Mouse (Mus musculus) cerebellum, adult 18-20 months (tissue): ENCODE results near the gene Gm20441.
A peak's percentile ranks its signal among the peaks of the same experiment; 100 is the strongest.

ENCODE experiments used
- DNase-seq, 2 experiments: peaks; one replicate each; pipeline ENCODE4 v3.0.0; 2021

Gene Gm20441

DNA sequence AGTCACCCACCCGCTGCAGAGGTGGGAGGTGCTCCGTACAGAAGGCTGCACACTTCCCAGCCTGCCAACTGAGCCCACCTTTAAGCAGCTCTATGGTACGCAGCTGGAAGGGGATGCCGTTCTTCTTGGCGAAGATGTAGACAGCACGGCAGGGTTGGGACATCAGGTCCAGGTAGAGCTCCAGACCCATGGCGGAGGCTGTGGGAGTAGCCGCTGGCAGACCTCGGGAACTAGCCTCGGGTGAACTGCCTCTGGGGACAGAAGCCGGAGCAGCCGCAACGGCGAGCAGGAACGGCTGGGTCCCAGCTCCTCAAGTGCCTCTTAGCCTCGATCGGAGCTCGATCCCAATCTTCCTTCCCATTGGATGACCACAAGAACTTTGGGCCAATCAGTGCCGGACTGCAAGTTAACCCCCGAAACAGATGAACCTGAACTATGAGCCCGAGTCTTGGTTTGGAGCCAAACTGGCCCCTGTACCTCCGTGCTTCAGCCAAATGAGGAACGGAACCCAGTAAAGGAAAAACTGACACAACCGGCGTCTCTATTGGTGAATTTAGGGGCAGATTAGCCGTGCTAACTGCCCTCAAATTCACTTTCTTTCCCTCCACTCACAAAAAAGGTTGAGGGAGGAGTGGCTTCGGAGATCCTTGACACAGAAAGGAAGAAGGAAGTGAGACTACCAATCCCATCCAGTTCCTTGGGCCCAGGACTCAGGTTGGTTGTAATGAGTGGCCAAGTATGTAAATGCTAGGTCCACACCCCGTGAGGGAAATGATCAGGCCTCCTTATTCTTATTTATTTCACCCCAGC lies at the start of gene Gm20441, which contains the start of gene Gstt3:
Gene Gm20441, minus strand, starts transcription at position 186 of the 810 bp plus-strand sequence.
Gene Gstt3, minus strand, starts transcription at position 646 of the 810 bp plus-strand sequence.
- no peak for DNase-seq

DNA sequence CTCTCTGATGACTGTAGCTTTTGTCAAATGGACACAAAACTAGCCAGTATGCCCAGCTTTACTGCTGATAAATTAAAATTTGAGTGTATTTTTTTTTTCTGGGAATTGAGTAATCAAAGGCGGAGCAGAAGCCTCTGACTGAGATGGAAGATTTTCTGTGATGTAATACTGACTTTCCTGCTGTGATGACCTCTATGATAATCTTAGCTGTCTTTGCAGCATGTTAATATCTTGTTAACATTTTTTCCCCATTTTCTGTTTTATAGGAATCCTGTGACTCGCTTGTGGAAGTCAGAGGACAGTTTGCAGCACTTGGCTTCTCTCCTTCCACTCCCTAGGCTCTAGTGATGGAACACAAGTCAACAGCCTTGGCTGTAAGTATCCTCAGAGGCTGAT lies 49.5 kb upstream of the Gm20441 start:
- DNase-seq = no peak

DNA sequence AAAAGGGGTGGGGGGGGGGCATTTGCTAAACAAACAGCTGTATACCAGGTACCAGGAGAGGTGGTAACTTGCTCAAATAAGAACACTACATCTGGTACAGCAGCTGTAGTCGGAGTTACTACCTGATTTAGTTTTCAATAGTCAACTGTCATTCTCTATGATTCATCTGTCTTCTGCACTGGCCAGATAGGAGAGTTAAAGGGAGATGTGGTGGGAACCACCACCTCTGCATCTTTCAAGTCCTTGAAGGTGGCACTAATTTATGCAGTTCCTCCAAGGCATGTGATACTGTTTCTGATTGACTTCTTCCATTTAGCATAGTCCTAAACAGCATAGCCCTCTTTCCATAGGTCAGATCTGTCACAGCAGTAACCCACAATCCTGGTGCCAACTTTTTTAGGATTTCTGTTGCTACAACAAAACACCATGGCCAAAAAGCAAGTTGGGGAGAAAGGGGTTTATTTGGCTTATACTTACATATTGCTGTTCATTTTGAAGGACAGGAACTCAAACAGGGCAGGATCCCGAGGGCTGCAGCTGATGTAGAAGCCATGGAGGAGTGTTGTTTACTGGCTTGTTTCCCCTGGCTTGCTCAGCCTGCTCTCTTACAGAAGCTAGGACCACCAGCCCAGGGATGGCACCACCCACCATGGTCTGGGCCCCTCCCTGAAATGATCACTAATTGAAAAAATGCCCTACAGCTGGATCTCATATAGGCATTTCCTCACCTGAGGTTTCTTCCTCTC lies 48.9 kb upstream of the Gm20441 start:
- DNase-seq = no peak

DNA sequence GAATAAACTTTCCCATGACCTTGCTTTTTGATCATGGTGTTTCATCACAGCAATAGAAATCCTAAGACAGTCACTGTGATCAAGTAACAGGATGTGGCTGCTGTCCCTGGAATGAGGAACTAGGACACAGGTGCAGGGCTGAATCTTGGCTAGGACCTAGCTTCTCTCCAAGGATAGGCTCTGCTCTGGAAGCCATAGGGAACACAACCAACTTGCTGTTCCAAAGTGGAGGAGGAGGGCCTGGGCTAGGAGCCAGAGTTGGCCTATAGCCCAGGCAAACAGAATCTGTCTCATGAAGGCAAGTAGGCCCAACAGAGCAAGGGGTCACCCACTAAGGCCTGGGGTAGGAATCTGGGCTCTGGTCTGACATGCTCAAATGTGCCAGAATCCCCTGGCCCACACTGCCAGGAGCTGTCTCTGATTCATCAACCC lies 47.8 kb upstream of the Gm20441 start:
- peak; percentile 81 to 82 for DNase-seq

DNA sequence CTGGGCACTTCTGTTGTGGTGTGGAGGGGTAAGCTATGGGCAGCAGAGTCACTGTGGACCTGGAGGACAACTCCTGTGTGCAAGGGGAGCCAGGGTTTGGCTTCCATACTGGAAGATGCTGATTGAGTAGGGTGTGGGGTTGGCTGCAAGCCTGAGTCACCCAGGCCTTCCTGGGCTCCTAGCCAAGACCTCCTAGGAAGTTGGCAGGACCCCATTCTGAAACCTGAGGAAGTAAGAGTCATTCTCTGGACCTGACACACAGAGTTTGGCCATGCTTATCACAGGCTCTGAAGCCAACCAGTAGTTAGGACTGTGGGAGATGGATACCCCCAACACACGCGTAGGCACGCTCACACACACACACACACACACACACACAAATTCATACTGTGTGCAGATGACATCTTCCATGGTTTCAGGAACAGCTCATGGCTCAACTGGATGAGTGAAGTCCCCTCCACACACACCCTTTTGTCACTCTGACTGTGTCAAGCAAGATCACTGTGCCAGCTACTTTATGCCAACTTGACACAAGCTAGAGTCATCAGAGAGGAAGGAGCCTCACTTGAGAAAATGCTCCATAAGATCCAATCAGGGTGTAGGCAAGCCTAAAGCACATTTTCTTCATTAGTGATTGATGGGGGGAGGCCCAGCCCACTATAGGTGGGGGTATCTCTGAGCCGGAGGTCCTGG lies 47.1 kb upstream of the Gm20441 start:
- DNase-seq = peak in 1 of 2 experiments; percentile 53

DNA sequence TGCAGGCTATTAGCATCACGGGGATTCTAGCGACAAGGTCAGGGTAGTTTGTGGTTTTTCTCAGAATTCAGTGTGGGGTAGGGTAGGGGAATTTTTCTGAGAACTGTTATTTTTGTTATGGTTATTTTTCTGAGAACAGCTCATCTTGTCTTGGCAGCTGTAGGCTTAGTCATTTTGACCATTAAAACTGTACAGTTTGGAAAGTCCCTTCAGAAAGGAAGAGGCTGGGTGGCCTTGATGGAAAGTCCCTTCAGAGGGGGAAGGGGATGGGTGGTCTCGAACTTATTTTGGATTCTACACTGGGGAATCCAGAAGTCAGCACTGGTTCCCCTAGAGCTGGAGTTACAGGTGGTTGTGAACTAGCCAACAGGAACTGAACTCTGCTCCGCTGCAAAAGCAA lies 43.8 kb upstream of the Gm20441 start:
- no peak for DNase-seq

DNA sequence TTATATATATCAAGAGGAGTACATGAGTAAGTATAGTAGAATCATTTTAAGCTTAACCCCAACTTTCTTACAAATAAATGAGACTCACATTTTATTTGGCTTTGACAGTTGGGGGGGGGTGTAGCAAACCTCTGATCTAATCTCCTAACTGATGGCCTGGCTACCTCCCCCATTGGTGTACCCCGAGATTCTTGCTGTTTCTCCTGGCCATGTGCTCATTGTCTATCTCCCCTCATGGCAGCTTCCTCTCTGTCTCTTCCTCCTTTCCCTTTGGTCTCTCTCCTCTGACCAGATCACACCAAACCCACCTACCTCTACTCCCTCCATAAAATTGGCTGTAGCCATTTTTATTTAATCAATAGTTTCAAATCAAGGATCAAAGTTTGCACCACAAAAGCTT lies 43.0 kb upstream of the Gm20441 start:
- no peak for DNase-seq

DNA sequence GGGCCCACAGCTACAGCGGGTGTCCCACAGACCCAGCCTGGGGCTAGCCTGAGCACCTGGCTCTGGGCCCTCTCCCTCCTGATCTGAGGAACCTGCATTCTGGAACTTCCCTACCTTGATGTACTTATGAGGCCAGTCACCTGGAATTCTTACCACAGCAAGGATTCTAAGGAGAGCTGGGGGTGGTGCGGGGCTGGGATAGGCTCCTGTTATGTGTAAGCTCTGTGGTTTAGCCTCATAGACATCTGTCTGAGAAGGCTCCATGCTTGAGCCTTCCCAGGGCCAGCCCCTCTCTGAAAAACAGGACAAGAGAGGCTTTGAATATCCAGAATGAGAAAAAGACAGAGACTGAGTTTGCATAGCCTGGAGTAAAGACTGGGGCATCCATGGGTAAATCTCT lies 41.7 kb upstream of the Gm20441 start, which contains the start of gene Gstt4:
Gene Gstt4, minus strand, starts transcription at position 101 of the 400 bp plus-strand sequence.
- no peak for DNase-seq

DNA sequence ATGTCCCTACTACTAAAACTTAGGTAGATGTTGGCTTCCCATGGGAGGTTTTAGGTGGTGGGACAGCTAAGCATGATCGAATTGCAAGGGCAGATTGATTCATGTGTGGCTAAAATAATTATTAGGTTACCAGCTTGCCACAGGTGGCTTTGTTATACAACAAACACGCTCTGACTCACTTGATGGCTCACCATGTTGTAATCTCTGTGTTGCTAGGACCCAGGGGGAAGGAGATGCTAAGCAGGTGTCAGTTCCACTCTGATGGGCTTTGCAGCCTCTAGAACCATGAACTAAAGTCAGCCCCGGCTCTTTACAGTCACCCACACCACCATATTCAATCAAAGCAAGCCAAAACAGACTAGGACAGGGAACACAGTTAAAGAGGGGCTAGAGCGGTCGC lies 39.1 kb upstream of the Gm20441 start:
- DNase-seq = no peak

DNA sequence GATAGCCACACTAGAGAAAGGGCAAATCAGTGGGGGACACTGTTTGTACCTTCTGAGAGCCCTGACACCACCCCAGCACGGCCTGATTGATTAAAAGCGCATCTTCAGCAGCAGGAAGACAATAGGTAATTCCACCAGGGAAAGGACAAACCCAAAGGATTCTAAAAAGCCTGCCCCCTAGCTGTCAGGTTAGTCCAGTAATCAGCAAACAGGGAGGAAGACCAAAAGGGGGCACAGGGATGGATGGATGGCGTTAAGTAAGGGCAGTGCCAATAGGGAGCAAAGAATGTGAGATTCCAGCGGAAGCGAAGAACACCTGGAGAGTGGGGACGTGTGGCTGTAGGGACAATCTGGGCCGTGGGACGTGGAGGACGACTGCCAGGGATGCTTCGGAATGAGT lies 37.9 kb upstream of the Gm20441 start:
- DNase-seq = no peak

DNA sequence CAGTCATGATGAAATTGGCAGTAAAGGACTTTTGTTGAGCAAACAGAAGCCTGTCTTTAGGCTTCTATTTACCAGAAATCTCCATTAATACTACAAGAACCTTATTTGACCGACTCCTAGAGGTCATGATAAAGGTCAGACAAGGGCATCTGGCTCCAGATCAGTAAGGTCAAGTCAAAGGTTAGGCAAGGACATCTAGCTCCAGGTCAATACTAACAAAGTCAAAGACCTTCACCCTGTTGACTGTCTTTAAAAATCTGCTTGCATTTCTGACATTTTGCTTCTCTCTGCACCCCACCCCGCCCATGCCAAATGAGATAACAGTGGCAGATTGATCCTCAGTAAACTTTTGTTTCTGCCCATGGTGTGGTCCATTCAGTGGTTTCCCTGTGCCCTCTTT lies 23.5 kb upstream of the Gm20441 start:
- DNase-seq = no peak

DNA sequence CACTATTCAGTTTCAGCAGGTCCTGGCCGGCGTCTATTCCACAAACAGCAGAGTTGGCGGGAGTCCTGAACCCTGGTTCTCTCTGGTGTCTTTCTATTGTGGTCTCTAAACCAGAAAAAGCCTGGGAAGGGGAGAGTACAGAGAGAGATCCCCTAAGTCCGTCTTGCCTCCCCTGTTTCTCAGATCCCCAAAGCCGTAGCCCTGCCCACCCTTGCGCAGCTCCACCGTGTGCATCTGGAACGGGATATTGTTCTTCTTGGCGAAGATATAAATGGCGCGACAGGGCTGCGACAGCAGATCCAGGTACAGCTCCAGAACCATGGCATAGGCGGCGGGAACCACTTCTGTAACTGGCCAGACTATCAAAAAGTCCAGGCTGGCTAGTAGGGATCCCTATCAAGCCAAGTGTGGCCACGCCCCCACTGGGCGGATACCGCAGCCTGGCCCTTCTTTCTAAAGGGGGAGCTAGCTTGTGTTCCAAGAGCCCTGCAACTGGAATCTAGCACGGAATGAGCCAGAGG lies 17.5 kb upstream of the Gm20441 start, which contains the start of gene Gstt1:
Gene Gstt1, minus strand, starts transcription at position 409 of the 521 bp plus-strand sequence.
- peak; percentile 76 to 80 for DNase-seq

DNA sequence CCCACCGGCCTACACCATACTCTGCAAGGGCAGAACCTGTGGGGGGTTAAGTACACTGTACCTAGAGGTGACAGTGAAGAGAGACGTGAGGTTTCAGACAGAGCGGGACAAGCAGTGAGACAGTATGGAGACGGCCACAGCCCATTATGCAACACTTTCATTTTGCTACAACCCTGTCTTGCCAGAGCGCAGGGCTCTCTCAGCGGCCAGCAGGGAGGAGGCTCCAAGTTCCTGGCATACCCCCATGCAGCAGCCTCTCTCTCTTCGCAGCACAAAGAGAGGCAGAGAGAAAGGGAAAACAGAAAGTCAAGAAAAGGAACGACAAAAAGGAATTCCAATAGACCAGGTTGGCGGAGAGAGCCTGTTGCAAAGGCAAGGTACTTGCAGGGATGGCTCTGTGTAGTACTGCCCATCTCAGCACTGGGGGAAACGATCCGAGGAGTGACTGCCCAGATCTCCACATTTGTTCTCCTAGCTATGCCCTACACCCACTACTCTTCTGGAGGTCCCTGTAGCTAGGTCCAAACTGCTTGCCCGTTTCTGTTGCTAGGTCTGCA lies 16.9 kb upstream of the Gm20441 start:
- DNase-seq = peak; percentile 78 to 80

DNA sequence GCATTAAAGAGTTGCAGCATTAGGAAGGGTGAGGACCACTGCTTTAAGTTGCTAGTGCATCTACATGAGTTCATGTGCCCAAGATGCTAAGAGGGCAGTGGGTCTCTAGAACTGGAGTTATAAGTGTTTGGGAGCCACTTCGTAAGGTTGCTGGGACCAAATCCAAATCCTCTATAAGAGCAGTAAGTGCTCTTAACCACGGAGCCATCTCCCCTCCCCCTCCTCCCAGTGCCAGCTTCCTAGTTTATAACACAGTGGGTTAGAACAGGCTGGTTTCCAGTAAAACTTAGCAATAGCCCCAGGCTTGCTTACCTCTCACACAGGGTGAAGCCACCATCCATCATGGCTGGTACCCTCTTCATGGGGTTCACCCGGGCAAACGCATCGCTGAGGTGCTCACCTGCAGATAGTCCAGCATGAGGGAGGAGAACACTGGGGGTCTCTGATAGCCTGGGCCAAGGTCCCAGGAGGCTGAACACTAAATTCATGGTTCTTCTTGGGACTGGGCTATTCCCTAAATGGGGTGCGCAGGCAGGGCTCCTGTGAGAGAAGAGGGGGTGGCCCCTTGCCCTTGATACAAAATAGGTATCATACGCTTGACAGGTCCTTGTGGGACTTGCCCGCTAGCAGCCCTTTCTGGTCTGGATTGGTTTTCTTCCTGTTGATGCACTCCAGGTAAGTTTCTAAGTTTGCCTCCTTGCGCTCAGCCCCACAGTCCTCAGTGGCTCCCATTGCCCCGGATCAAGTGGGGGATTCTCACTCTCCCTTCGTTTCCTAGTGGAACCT lies 16.2 kb upstream of the Gm20441 start:
- DNase-seq = peak in 1 of 2 experiments; percentile 40

DNA sequence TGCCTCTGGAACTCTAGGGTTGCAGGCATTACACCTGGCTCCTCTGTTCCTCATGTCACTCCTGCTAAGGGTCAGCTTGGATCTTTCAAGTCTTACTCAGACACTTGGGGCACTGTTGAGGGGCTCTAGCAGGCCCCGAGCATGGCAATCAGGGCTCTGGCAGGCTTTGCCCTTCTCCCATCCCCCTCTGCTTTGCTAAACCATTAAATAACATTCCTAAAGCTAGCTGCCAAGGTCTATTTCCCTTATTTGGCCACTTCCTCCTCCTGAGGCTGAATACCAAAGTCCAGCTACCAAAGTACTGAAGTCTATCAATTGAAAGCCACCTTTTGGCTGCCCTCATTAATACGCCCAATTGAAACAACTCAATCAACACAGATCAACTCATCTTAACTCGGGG lies 14.1 kb upstream of the Gm20441 start:
- DNase-seq = no peak

DNA sequence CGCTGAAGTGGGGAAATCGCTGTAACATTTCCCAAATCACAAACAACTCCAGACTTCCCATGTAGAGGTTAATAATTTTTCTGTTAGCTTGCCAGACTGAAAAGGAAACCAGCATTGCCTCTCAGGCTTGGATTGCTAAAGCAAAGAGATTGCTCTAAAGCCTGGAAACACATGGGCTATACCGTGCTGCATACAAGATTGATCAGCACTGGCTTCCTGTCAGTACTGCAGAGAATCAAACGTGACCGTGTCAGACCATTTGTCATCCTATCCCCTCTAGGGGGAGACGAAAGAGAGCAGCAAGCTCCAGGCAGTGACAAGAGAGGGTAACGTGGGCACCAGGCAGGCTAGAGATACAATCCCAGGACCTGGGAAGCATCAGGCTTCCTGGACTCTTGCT lies 10.0 kb upstream of the Gm20441 start:
- no peak for DNase-seq

DNA sequence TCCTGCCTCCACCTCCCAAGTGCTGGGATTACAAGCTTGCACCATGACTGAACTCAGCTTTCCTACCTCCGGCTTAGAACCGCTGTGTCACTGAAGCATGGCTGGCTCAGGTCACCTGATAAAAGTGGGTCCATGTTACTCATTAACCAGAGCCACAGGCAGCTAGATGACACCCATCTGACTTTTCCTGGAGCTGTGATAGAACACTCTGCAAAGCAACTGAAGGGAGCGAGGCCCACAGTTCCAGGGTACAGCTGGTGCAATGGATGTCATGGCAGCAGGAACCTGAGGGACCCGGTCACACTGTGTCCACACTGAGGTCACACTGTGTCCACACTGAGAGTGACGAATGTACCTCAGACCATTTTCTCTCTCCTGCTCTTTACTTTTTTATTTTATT lies 9.1 kb upstream of the Gm20441 start:
- DNase-seq = no peak

DNA sequence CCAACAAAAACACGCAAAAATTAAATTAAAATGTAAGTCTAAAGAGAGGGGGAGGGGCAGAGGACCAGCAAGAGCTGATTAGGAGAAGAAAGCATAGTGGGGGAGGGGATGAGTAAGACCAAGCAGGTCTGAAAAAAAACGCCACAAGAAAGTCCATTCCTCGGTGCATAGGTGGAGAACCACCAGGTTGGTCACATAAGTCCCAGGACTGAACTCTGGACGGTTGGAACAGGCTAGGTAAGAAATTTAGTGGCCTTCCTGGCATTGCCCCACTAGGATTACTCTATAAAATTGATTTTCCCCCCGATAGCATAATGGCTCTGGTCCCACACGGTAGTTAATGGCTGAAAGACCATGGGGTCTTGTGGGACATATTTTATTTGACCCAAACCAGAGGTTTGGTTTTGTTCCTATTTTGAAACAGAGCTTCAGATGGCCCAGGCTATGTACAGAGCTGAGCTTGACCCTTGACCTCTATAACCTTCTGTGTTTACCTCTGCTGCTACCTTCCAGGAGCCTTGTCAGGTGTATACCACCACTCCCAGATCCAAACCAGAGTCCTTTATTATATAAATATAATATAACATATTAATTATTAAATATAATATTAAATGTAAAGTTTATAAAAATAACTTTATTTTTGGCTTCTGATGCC lies 8.5 kb upstream of the Gm20441 start:
- DNase-seq = no peak

DNA sequence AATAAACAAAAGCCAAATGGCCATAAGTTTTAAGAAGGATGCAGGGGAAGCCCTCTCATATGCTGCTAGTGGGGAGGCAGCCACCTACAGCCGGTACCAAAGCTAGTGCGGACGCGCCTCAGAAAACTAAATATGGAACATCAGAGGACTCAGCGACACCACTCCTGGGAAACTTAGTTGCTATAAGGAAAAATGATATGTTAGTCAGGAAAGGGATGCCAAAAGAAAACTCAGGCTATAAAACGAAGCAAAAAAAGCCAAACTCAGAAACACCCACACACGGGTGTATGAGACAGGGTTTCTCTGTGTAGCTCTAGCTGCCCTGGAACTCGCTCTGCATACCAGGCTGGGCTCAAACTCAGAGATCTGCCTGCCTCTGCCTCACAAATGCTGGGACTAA lies 7.5 kb upstream of the Gm20441 start:
- no peak for DNase-seq

DNA sequence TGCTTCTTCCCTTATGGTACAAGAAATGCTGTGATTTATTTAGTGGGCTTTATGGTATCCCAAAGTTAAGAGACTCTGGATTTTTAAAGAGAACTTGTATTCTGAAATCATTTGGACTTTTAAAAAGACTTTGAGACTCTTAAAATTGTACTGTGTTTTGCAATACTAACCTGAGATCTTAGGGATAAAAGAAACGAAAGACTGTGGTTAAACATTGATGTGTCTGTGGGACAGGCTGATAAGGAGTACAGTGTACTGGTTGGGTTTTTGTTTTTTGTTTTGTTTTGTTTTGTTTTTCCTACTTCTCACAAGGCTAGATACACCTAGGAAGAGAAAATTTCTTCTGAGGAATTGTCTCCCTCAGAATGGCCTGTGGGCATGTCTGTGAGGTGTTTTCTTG lies 4.7 kb upstream of the Gm20441 start:
- DNase-seq = no peak
